Mouse (Mus musculus): ENCODE data around the gene Ctnnd1. TPM values are rescaled to one million over a fixed set of nuclear protein-coding genes. Genes with fewer than 3 reads are reported as not detected.
A peak's percentile ranks its signal among the peaks of the same experiment; 100 is the strongest.

The Ctnnd1 gene
- polyA plus RNA-seq, 1 experiment from 2014 or later: 27.1 TPM

DNA sequence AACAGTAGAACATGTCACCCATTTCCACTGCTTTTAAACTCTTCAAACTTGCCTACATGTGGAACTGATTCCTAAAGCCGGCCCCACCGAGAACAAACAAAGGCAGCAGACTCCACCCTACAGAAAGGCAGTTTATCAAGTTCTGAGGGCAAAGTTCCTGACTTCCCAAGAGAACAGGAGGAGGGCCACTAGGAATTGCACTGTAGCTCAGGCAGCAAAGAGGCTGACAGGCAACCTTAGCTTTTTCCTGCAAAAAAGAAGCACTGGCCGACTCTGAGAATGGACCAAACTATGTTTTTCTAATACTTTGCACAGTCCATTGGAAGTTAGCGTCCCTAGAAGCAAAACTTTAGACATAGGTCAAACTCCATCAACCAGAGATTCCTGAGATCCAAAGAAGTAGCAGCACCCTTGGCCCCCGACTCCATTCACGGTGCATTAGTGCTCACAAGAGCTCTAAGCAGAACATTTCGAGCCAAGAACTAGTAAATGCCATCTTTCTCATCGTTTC, 14.3 kb downstream of the Ctnnd1 start:
- no peaks in the 10 kb centered on the region for H3K27me3 ChIP-seq (replicated peaks; ENCODE audit: control insufficient read depth, insufficient read depth, low read length)
- ATAC-seq: no peak
- H3K4me1 ChIP-seq (ENCODE audit: control insufficient read depth, insufficient read depth, low read length): peaks cover 39% of the 10 kb centered on the region
- H3K9me3 ChIP-seq (replicated peaks; ENCODE audit: control insufficient read depth, low read length): no peaks in the 10 kb centered on the region
- no peak overlapping the region for H3K9ac ChIP-seq (ENCODE audit: low read length)
- H3K27ac ChIP-seq (ENCODE audit: low read depth, low read length): peak overlapping the region; percentile 87
- DNase-seq (ENCODE audit: low spot score): no peak
- no peak overlapping the region; the same call in 1 of the 2 replicates for H3K4me2 ChIP-seq (ENCODE audit: low read length)
- H3K36me3 ChIP-seq (ENCODE audit: control insufficient read depth, insufficient read depth, low read length): no peaks in the 10 kb centered on the region
- 39% methylated on average over 8 of the region's 8 CpGs for WGBS
- no peak overlapping the region for H3K4me3 ChIP-seq (ENCODE audit: low read depth, low read length)

DNA sequence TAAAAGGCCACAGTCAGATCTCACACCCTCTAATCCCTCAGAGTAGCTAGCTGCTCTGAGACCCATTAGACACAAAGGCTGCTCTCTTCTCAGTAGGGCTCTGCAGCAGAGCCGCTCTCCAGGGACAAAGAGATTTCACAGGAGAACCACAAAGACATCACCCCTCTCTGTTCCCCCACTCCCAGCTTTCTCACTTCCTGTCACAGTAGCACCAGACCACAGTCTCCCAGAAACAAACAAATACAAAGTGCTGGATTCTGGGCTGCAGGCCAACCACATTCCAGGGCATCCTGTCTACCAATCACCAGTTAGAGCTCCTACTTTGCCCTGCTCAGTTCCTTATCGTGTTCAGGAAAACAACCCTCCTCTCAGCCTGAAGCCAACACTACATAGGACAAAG, 15.0 kb downstream of the Ctnnd1 start:
- Histone ChIP-seq H3K4me2 (ENCODE audit: low read length) (no peak overlapping the region; the same call in 1 of the 2 replicates), H3K27ac (ENCODE audit: low read depth, low read length) (peak overlapping the region; percentile 87), H3K9ac (ENCODE audit: low read length) (peak overlapping the region; percentile 29; the same call in 1 of the 2 replicates), H3K4me3 (ENCODE audit: low read depth, low read length) (no peak overlapping the region), H3K27me3 (replicated peaks; ENCODE audit: control insufficient read depth, insufficient read depth, low read length) (no peaks in the 10 kb centered on the region), H3K9me3 (replicated peaks; ENCODE audit: control insufficient read depth, low read length) (no peaks in the 10 kb centered on the region), H3K36me3 (ENCODE audit: control insufficient read depth, insufficient read depth, low read length) (no peaks in the 10 kb centered on the region), H3K4me1 (ENCODE audit: control insufficient read depth, insufficient read depth, low read length) (peaks cover 39% of the 10 kb centered on the region)
- DNase-seq (ENCODE audit: low spot score): peak; percentile 94
- WGBS: 0% methylated on average over 2 of the region's 2 CpGs
- ATAC-seq: peak; percentile 96

DNA sequence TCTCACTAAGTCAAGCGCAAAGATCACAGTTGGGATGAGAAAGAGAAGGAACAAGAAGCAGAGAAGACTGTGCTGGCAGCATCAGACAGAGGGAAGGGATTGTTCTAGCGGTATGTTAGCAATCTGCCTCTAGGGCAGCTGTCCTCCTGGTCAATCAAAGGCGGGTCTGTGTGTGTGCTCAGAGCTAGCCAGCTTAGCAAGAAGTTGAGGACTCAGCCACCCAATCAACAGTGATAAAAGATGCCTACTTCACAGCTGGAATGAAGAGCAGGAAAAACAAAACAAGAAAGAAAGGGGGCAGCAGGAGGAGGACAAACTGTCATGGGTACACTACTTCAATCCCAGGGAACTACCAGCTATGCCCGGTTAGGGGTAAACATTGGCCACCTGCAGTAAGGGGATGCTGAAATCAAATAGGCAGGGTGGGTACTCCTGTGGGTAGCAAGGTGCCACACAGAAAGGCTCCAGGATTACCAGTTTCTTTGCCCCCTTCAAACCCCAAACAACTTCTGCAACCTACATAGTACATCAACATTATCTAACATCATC, 15.6 kb downstream of the Ctnnd1 start:
- Histone ChIP-seq H3K4me1 (ENCODE audit: control insufficient read depth, insufficient read depth, low read length) (peaks cover 39% of the 10 kb centered on the region), H3K27ac (ENCODE audit: low read depth, low read length) (peak overlapping the region; percentile 87), H3K9ac (ENCODE audit: low read length) (peak overlapping the region; percentile 29; the same call in 1 of the 2 replicates), H3K4me2 (ENCODE audit: low read length) (no peak overlapping the region), H3K9me3 (replicated peaks; ENCODE audit: control insufficient read depth, low read length) (no peaks in the 10 kb centered on the region), H3K36me3 (ENCODE audit: control insufficient read depth, insufficient read depth, low read length) (no peaks in the 10 kb centered on the region), H3K4me3 (ENCODE audit: low read depth, low read length) (no peak overlapping the region), H3K27me3 (replicated peaks; ENCODE audit: control insufficient read depth, insufficient read depth, low read length) (no peaks in the 10 kb centered on the region)
- WGBS: 24% methylated on average over 4 of the region's 4 CpGs
- ATAC-seq: peak; percentile 24
- peak; percentile 29 for DNase-seq (ENCODE audit: low spot score)

DNA sequence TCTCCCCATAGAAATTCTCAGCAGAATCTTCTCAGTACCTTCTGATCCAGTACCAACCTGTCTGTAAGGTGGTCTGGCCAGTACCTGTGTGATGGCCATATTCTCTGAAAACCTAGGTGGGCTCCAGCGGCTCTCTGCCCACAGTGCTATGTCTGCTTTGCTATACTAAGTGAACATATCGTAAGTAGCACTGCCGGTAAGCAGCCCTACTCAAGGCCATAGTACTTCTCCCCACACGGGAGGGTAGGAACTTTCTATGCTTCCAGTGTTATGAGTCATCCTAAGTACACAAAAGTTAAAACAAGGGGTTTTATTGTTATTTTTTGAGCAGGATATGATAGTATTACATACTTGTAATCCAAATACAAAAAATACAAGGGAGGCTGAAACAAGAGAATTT, 16.6 kb downstream of the Ctnnd1 start:
- Histone ChIP-seq H3K27me3 (replicated peaks; ENCODE audit: control insufficient read depth, insufficient read depth, low read length) (no peaks in the 10 kb centered on the region), H3K36me3 (ENCODE audit: control insufficient read depth, insufficient read depth, low read length) (peaks cover 2% of the 10 kb centered on the region; the same call in 1 of the 2 replicates), H3K9ac (ENCODE audit: low read length) (no peak overlapping the region), H3K4me2 (ENCODE audit: low read length) (no peak overlapping the region), H3K27ac (ENCODE audit: low read depth, low read length) (no peak overlapping the region), H3K9me3 (replicated peaks; ENCODE audit: control insufficient read depth, low read length) (no peaks in the 10 kb centered on the region), H3K4me1 (ENCODE audit: control insufficient read depth, insufficient read depth, low read length) (peaks cover 39% of the 10 kb centered on the region), H3K4me3 (ENCODE audit: low read depth, low read length) (no peak overlapping the region)
- ATAC-seq (no peak), DNase-seq (ENCODE audit: low spot score) (no peak)
- WGBS: 87% methylated on average over 4 of the region's 4 CpGs

DNA sequence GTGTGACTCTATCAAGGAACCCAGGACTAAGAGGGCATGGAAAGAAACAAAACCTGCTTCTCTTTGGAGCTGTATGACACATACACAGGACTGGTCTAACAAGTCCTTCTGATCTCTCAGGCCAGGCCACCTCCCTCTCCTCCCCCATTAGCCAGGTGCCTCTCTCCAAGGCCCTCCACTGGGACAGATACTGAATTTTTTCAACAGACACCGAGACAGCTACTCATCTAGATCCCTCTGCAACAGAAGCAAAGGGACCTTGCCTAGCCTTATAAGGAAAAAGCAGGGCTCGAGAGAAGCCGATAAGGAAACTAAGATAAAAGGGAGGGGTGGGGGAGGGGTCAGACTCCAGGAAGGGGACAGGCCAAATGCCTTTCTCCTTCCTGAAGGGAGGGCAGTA, 17.6 kb downstream of the Ctnnd1 start:
- no peak overlapping the region for H3K4me3 ChIP-seq (ENCODE audit: low read depth, low read length)
- H3K4me2 ChIP-seq (ENCODE audit: low read length): no peak overlapping the region
- DNase-seq (ENCODE audit: low spot score): no peak
- H3K27me3 ChIP-seq (replicated peaks; ENCODE audit: control insufficient read depth, insufficient read depth, low read length): no peaks in the 10 kb centered on the region
- H3K9ac ChIP-seq (ENCODE audit: low read length): no peak overlapping the region
- peaks cover 3% of the 10 kb centered on the region; the same call in 1 of the 2 replicates for H3K36me3 ChIP-seq (ENCODE audit: control insufficient read depth, insufficient read depth, low read length)
- no peaks in the 10 kb centered on the region for H3K9me3 ChIP-seq (replicated peaks; ENCODE audit: control insufficient read depth, low read length)
- 17% methylated on average over 3 of the region's 3 CpGs for whole genome bisulfite sequencing
- peaks cover 36% of the 10 kb centered on the region for H3K4me1 ChIP-seq (ENCODE audit: control insufficient read depth, insufficient read depth, low read length)
- ATAC-seq: no peak
- H3K27ac ChIP-seq (ENCODE audit: low read depth, low read length): no peak overlapping the region

DNA sequence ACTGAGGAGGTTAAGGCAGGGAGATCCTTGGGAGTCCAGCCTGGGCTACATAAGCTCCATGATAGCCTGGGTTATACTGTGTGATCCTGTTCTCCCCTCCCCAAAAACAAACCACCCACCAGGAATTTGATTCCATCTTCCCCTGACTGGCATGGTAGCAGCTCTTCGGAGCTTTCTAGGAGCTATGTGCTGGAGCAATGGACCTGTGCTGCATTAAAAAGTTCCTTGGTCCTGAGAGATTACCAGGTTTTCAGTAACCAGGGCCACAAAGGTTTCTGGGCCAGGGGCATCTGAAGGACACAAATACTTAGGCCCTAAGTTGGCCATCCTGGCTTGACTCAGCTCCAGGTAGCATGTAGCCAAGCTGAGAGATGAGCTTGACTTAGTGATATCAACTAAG, 18.6 kb downstream of the Ctnnd1 start:
- no peak overlapping the region for H3K4me2 ChIP-seq (ENCODE audit: low read length)
- DNase-seq (ENCODE audit: low spot score) (no peak), ATAC-seq (no peak)

DNA sequence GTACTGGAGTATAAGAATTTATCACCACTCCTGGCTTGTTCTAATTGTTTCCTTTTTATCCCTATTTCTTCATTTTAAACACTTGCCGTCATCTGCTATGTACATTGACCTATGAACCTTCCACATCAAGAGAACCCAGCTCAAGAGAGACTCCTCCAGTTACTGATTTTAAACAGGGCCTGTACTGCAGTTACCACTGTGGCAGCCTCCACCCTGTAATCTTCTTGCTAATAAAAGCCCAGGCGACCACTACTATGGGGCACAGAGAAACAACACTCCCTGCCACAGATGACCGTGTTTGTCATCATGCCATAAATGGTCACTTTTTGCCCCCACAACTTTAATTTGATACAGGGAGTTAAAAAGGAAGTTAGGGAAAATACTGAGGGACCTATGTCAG, 23.5 kb downstream of the Ctnnd1 start:
- Histone ChIP-seq H3K4me3 (ENCODE audit: low read depth, low read length) (no peak overlapping the region), H3K27ac (ENCODE audit: low read depth, low read length) (no peak overlapping the region), H3K9ac (ENCODE audit: low read length) (no peak overlapping the region), H3K4me2 (ENCODE audit: low read length) (no peak overlapping the region), H3K9me3 (replicated peaks; ENCODE audit: control insufficient read depth, low read length) (no peaks in the 10 kb centered on the region), H3K36me3 (ENCODE audit: control insufficient read depth, insufficient read depth, low read length) (peaks cover 12% of the 10 kb centered on the region; the same call in 1 of the 2 replicates), H3K4me1 (ENCODE audit: control insufficient read depth, insufficient read depth, low read length) (no peaks in the 10 kb centered on the region), H3K27me3 (replicated peaks; ENCODE audit: control insufficient read depth, insufficient read depth, low read length) (no peaks in the 10 kb centered on the region)
- WGBS: 81% methylated on average over 3 of the region's 3 CpGs
- DNase-seq (ENCODE audit: low spot score) (no peak), ATAC-seq (no peak)

More for the DNA sequence above, 18.6 kb downstream of the Ctnnd1 start:
- H3K4me1 ChIP-seq (ENCODE audit: control insufficient read depth, insufficient read depth, low read length): peaks cover 27% of the 10 kb centered on the region
- 95% methylated on average over 1 of the region's 1 CpGs for WGBS
- H3K27ac ChIP-seq (ENCODE audit: low read depth, low read length): no peak overlapping the region
- H3K36me3 ChIP-seq (ENCODE audit: control insufficient read depth, insufficient read depth, low read length): peaks cover 3% of the 10 kb centered on the region; the same call in 1 of the 2 replicates
- H3K4me3 ChIP-seq (ENCODE audit: low read depth, low read length): no peak overlapping the region
- no peak overlapping the region for H3K9ac ChIP-seq (ENCODE audit: low read length)
- no peaks in the 10 kb centered on the region for H3K27me3 ChIP-seq (replicated peaks; ENCODE audit: control insufficient read depth, insufficient read depth, low read length)
- H3K9me3 ChIP-seq (replicated peaks; ENCODE audit: control insufficient read depth, low read length): no peaks in the 10 kb centered on the region

DNA sequence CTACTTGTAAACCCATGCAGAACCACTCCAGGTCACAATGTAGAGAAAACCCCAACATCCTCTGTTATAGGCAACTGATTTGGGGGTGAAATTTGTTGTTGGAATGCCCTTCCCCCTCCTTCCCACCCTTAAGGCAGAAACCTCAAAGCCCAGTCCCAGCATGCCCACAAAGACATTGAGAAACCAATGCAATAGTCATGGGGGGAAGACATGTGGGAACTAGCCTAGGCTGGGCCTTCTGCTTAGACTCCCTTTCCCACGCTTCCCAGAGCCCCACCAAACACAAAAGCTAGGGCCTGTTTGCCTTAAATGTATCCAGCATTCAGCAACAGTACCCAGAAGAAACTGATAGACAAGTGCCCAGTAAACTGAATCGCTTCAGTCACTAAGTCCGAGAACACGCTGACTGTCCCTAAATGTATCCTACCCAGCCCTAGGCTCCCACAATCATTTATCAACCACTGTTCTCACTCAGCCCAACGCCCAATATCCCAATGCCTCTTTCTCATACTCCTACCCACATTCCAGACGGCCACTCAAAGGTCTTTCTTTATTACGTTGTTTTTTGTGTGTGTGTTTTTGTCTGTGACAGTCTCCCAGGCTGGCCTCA, 24.1 kb downstream of the Ctnnd1 start:
- Histone ChIP-seq H3K9ac (ENCODE audit: low read length) (no peak overlapping the region), H3K9me3 (replicated peaks; ENCODE audit: control insufficient read depth, low read length) (no peaks in the 10 kb centered on the region), H3K27ac (ENCODE audit: low read depth, low read length) (no peak overlapping the region), H3K4me1 (ENCODE audit: control insufficient read depth, insufficient read depth, low read length) (no peaks in the 10 kb centered on the region), H3K27me3 (replicated peaks; ENCODE audit: control insufficient read depth, insufficient read depth, low read length) (no peaks in the 10 kb centered on the region), H3K36me3 (ENCODE audit: control insufficient read depth, insufficient read depth, low read length) (peaks cover 12% of the 10 kb centered on the region; the same call in 1 of the 2 replicates), H3K4me2 (ENCODE audit: low read length) (no peak overlapping the region), H3K4me3 (ENCODE audit: low read depth, low read length) (no peak overlapping the region)
- ATAC-seq: no peak
- WGBS: 78% methylated on average over 7 of the region's 7 CpGs
- no peak for DNase-seq (ENCODE audit: low spot score)

DNA sequence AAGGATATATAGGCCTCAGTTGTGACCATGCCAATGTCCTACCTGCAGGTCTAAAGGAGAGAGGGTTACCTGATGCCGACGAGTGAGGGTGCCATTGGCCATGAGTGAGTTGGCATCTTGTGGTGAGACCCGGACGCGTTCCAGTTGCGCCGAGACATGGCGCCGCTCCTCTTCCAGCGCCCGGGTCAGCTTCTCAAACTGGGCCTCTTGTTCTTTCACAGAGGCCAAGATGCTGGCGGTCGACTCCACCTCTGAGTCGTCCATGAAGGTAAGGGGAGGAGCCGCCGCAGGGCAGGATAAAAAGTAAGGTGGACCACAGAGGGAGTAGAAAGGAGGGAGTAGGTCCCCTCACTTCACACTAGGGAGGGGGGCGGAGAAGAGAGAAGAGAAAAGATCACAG, 26.4 kb downstream of the Ctnnd1 start:
- no peak overlapping the region for H3K4me3 ChIP-seq (ENCODE audit: low read depth, low read length)
- DNase-seq (ENCODE audit: low spot score) (no peak), ATAC-seq (no peak)
- no peaks in the 10 kb centered on the region for H3K27me3 ChIP-seq (replicated peaks; ENCODE audit: control insufficient read depth, insufficient read depth, low read length)
- H3K9ac ChIP-seq (ENCODE audit: low read length): no peak overlapping the region
- no peaks in the 10 kb centered on the region for H3K9me3 ChIP-seq (replicated peaks; ENCODE audit: control insufficient read depth, low read length)
- no peaks in the 10 kb centered on the region for H3K4me1 ChIP-seq (ENCODE audit: control insufficient read depth, insufficient read depth, low read length)
- H3K27ac ChIP-seq (ENCODE audit: low read depth, low read length): no peak overlapping the region
- WGBS: 93% methylated on average over 17 of the region's 17 CpGs
- H3K4me2 ChIP-seq (ENCODE audit: low read length): no peak overlapping the region
- peaks cover 31% of the 10 kb centered on the region for H3K36me3 ChIP-seq (ENCODE audit: control insufficient read depth, insufficient read depth, low read length)

Measured in forebrain, embryonic 14.5 days (tissue).